Mouse (Mus musculus): ENCODE data around the gene Snai3. TPM values are rescaled to one million over a fixed set of nuclear protein-coding genes. Genes with fewer than 3 reads are reported as not detected.

The Snai3 gene
- polyA plus RNA-seq (2012; rRNA removed; ENCODE audit: low replicate concordance) = 0.20 and 0.85 TPM in 2 replicates

GRCm38 (mm10) chr8:122460524-122461472, at the start of gene Snai3:
Snai3 (minus strand) TSS chr8:122460733.

GRCm38 (mm10) chr8:122475580-122476320, 15.2 kb upstream of the Snai3 start, which contains the start of the genes Rnf166 and Ctu2:
Rnf166 (minus strand) TSS chr8:122476064.
Ctu2 (plus strand) TSS chr8:122476143.

GRCm38 (mm10) chr8:122443262-122444006, 17.1 kb downstream of the Snai3 start, which contains the start of gene Mvd:
Mvd (minus strand) TSS chr8:122443422.

GRCm38 (mm10) chr8:122432443-122433268, 27.9 kb downstream of the Snai3 start, which contains the start of gene Cyba:
Cyba (minus strand) TSS chr8:122432930.

GRCm38 (mm10) chr8:122421376-122422070, 39.0 kb downstream of the Snai3 start, which contains the start of gene Il17c:
Il17c (plus strand) TSS chr8:122422020.

Other genes starting within 250 kb of the Snai3 start
- 14.3 and 36.0 TPM in 2 replicates for gene Zfpm1, start 178.6 kb downstream of the Snai3 start, polyA plus RNA-seq (2012; rRNA removed; ENCODE audit: low replicate concordance)
- gene Trhr2, start 100.0 kb downstream of the Snai3 start, polyA plus RNA-seq (2012; rRNA removed; ENCODE audit: low replicate concordance) = not detected in 2 replicates
- gene Zc3h18, start 84.1 kb downstream of the Snai3 start, polyA plus RNA-seq (2012; rRNA removed; ENCODE audit: low replicate concordance) = 19.1 and 31.8 TPM in 2 replicates
- 0.19 and 0.32 TPM in 2 replicates for gene Il17c, start 38.7 kb downstream of the Snai3 start, polyA plus RNA-seq (2012; rRNA removed; ENCODE audit: low replicate concordance)
- 87.0 and 191 TPM in 2 replicates for gene Cyba, start 27.8 kb downstream of the Snai3 start, polyA plus RNA-seq (2012; rRNA removed; ENCODE audit: low replicate concordance)
- 33.7 and 36.7 TPM in 2 replicates for gene Mvd, start 17.3 kb downstream of the Snai3 start, polyA plus RNA-seq (2012; rRNA removed; ENCODE audit: low replicate concordance)
- 74.3 and 112 TPM in 2 replicates for gene Rnf166, start 15.3 kb upstream of the Snai3 start, polyA plus RNA-seq (2012; rRNA removed; ENCODE audit: low replicate concordance)
- 20.0 and 42.8 TPM in 2 replicates for gene Ctu2, start 15.4 kb upstream of the Snai3 start, polyA plus RNA-seq (2012; rRNA removed; ENCODE audit: low replicate concordance)
- gene Piezo1, start 90.6 kb upstream of the Snai3 start, polyA plus RNA-seq (2012; rRNA removed; ENCODE audit: low replicate concordance) = 208 and 217 TPM in 2 replicates
- gene Cdt1, start 107.3 kb upstream of the Snai3 start, polyA plus RNA-seq (2012; rRNA removed; ENCODE audit: low replicate concordance) = 6.5 and 27.5 TPM in 2 replicates
- 48.9 and 263 TPM in 2 replicates for gene Aprt, start 116.2 kb upstream of the Snai3 start, polyA plus RNA-seq (2012; rRNA removed; ENCODE audit: low replicate concordance)
- gene Galns, start 150.7 kb upstream of the Snai3 start, polyA plus RNA-seq (2012; rRNA removed; ENCODE audit: low replicate concordance) = 25.7 and 35.7 TPM in 2 replicates
- gene Trappc2l, start 150.9 kb upstream of the Snai3 start, polyA plus RNA-seq (2012; rRNA removed; ENCODE audit: low replicate concordance) = 135 and 185 TPM in 2 replicates
- not detected in 2 replicates for gene Pabpn1l, start 162.0 kb upstream of the Snai3 start, polyA plus RNA-seq (2012; rRNA removed; ENCODE audit: low replicate concordance)
- 10.3 and 11.3 TPM in 2 replicates for gene Cbfa2t3, start 238.4 kb upstream of the Snai3 start, polyA plus RNA-seq (2012; rRNA removed; ENCODE audit: low replicate concordance)

Measured in subcutaneous adipose tissue, adult 2 months (tissue).